ENCODE assay signal across 30 mouse cellular contexts in genomic region chr4:156087398-156088087, GRCm38 (mm10). TPM values are rescaled to one million over a fixed set of nuclear protein-coding genes. Genes with fewer than 3 reads are reported as not detected.
DNase-seq lines count a peak whose midpoint lies in the region; ATAC-seq and TF ChIP-seq lines count a peak whose summit lies in the region.
"Had no signal": no experiment of that assay in that cellular context is flagged by ENCODE, and none has a peak within 500 bp of the region (broad histone marks: within the 10 kb centered on the region; RNA-seq: fewer than 3 reads in every experiment).

No protein-coding gene starts in this region.

- DNase-seq in B cell, adult 2 months, result peak; percentile 21 to 45
- DNase-seq in MEL-GATA-1-ER (ENCODE audit: extremely low read depth, low read depth), result peak; percentile 70
- peak; percentile 63 for DNase-seq in splenic B cell, adult 2 months (ENCODE audit: low read depth, low spot score)
- DNase-seq in right cerebral cortex, postnatal 14 days, result no peak
- DNase-seq in adipocyte (ENCODE audit: low spot score), result no peak
- no peak for DNase-seq in hindbrain, embryonic 10.5 days (ENCODE audit: low spot score)
- no peak for DNase-seq in layer of hippocampus, postnatal 10 days (ENCODE audit: low spot score in 2 of 2)
- DNase-seq: adrenal gland, postnatal 25 days; cerebellum, postnatal 14 days; embryo, embryonic 11 days; gastrocnemius, adult 2 months; heart, postnatal 36 days; kidney, postnatal 36 days; thymus, adult 2 months; thymus, postnatal 4 days had no signal

- H3K4me2 ChIP-seq in intestine, postnatal 0 days (replicated peaks; ENCODE audit: low read depth), result no peak overlapping the region; the same call in 1 of the 2 replicates
- H3K4me2 ChIP-seq: forebrain, embryonic 13.5 days; heart, embryonic 15.5 days; hindbrain, embryonic 15.5 days; lung, embryonic 15.5 days; midbrain, embryonic 11.5 days; stomach, embryonic 15.5 days had no signal

- TF ChIP-seq CTCF in intestine, postnatal 0 days (IDR thresholded peaks at IDR 0.05; ENCODE audit: low read depth), result no peak

- peak overlapping the region; percentile 73 for H3K27ac ChIP-seq in intestine, postnatal 0 days (ENCODE audit: low read depth, low read length)
- H3K27ac ChIP-seq in hindbrain, embryonic 10.5 days, result no peak overlapping the region
- H3K27ac ChIP-seq: forebrain, embryonic 13.5 days; gastrocnemius, adult 2 months; heart, embryonic 15.5 days; hindbrain, embryonic 15.5 days; liver, embryonic 14.5 days; lung, embryonic 15.5 days; macrophage; stomach, embryonic 15.5 days had no signal

- no peaks in the 10 kb centered on the region for H3K36me3 ChIP-seq in intestine, postnatal 0 days (ENCODE audit: control insufficient read depth, insufficient read depth)
- H3K36me3 ChIP-seq in splenic B cell, adult 2 months (ENCODE audit: control insufficient read depth, insufficient read depth, low read length, poor library complexity, severe bottlenecking), result no peaks in the 10 kb centered on the region
- no peaks in the 10 kb centered on the region for H3K36me3 ChIP-seq in hindbrain, embryonic 10.5 days
- H3K36me3 ChIP-seq: G1E; heart, embryonic 15.5 days; hindbrain, embryonic 15.5 days; lung, embryonic 15.5 days; stomach, embryonic 15.5 days had no signal

- 0 out of 2 replicates have a peak, but pooled peaks cover 6% of the 10 kb centered on the region for H3K4me1 ChIP-seq in intestine, postnatal 0 days (replicated peaks; ENCODE audit: control insufficient read depth, insufficient read depth, low read length)
- no peaks in the 10 kb centered on the region for H3K4me1 ChIP-seq in hindbrain, embryonic 10.5 days (replicated peaks)
- H3K4me1 ChIP-seq: forebrain, embryonic 13.5 days; hindbrain, embryonic 15.5 days had no signal

- H3K9me3 ChIP-seq in intestine, postnatal 0 days (ENCODE audit: control insufficient read depth), result no peaks in the 10 kb centered on the region
- no peaks in the 10 kb centered on the region for H3K9me3 ChIP-seq in hindbrain, embryonic 10.5 days
- H3K9me3 ChIP-seq: forebrain, embryonic 13.5 days; G1E; heart, embryonic 15.5 days; hindbrain, embryonic 15.5 days; lung, embryonic 15.5 days; stomach, embryonic 15.5 days had no signal

- WGBS in intestine, postnatal 0 days, result 13% methylated on average over 5 of the region's 5 CpGs
- 43% methylated on average over 5 of the region's 5 CpGs for WGBS in hindbrain, embryonic 10.5 days

- H3K27me3 ChIP-seq in intestine, postnatal 0 days (replicated peaks; ENCODE audit: control insufficient read depth, insufficient read depth, low read length), result no peaks in the 10 kb centered on the region
- no peaks in the 10 kb centered on the region for H3K27me3 ChIP-seq in splenic B cell, adult 2 months (ENCODE audit: control insufficient read depth, insufficient read depth, low read length, poor library complexity, severe bottlenecking)
- no peaks in the 10 kb centered on the region for H3K27me3 ChIP-seq in hindbrain, embryonic 10.5 days (ENCODE audit: insufficient read depth, poor library complexity, severe bottlenecking)
- H3K27me3 ChIP-seq: forebrain, embryonic 13.5 days; heart, embryonic 15.5 days; hindbrain, embryonic 15.5 days; lung, embryonic 15.5 days; stomach, embryonic 15.5 days had no signal

- peak; percentile 57 for ATAC-seq in intestine, postnatal 0 days
- ATAC-seq: activated CD4-positive, CD25-positive, alpha-beta regulatory T cell, adult 4 months; forebrain, embryonic 13.5 days had no signal

- no peak overlapping the region for H3K4me3 ChIP-seq in intestine, postnatal 0 days (ENCODE audit: low read depth, low read length)
- H3K4me3 ChIP-seq in hindbrain, embryonic 10.5 days, result no peak overlapping the region
- H3K4me3 ChIP-seq: forebrain, embryonic 13.5 days; gastrocnemius, adult 2 months; heart, embryonic 15.5 days; hindbrain, embryonic 15.5 days; lung, embryonic 15.5 days; stomach, embryonic 15.5 days had no signal

- H3K9ac ChIP-seq in intestine, postnatal 0 days (ENCODE audit: low read depth, low read length), result no peak overlapping the region
- H3K9ac ChIP-seq: forebrain, embryonic 13.5 days; heart, embryonic 15.5 days; hindbrain, embryonic 15.5 days; liver, embryonic 14.5 days; lung, embryonic 15.5 days; stomach, embryonic 15.5 days had no signal

RNA-seq across cellular contexts. Expression of gene 9430015G10Rik, which starts 22.2 kb away (rescaled TPM):
- 3.4 and 3.5 TPM in 2 replicates for polyA plus RNA-seq in intestine, postnatal 0 days (2015; fragmentation: Nextera tagmentation; extraction: Ambion mirVana)
- 62.3 and 72.7 TPM in 2 replicates for polyA plus RNA-seq in hindbrain, embryonic 10.5 days (2016; fragmentation: Nextera tagmentation; extraction: Ambion mirVana)
- 10 to 100 TPM; 22.6 to 28.9 TPM for total RNA-seq in layer of hippocampus, postnatal 10 days (2021)

RNA-seq across cellular contexts. Expression of gene Ttll10, which starts 28.3 kb away (rescaled TPM):
- 2.1 and 2.6 TPM in 2 replicates for polyA plus RNA-seq in intestine, postnatal 0 days (2015; fragmentation: Nextera tagmentation; extraction: Ambion mirVana)
- 0.27 and 0.30 TPM in 2 replicates for polyA plus RNA-seq in hindbrain, embryonic 10.5 days (2016; fragmentation: Nextera tagmentation; extraction: Ambion mirVana)
- total RNA-seq in layer of hippocampus, postnatal 10 days (2021), result under 1 TPM; 0.13 to 0.16 TPM
- total RNA-seq: gastrocnemius, adult 2 months; gastrocnemius, postnatal 4 days; heart, postnatal 36 days; left cerebral cortex, adult 18-20 months; left cerebral cortex, postnatal 36 days had no signal
- polyA plus RNA-seq: activated CD4-positive, CD25-positive, alpha-beta regulatory T cell, adult 4 months; forebrain, embryonic 13.5 days; G1E; hindbrain, embryonic 15.5 days; macrophage; midbrain, embryonic 11.5 days; spleen, adult 2 months had no signal

RNA-seq across cellular contexts. Expression of gene Rnf223, which starts 42.8 kb away (rescaled TPM):
- polyA plus RNA-seq in intestine, postnatal 0 days (2015; fragmentation: Nextera tagmentation; extraction: Ambion mirVana), result not detected in 2 replicates
- 0.71 and 0.75 TPM in 2 replicates for polyA plus RNA-seq in hindbrain, embryonic 10.5 days (2016; fragmentation: Nextera tagmentation; extraction: Ambion mirVana)
- total RNA-seq in layer of hippocampus, postnatal 10 days (2021), result under 1 TPM; 0.43 to 0.47 TPM
- total RNA-seq: gastrocnemius, adult 2 months had no signal
- polyA plus RNA-seq: macrophage had no signal

Comparison
In these comparisons a context has a peak if more than half of its experiments do, and no peak if none do; other contexts are left out.
1. DNase-seq: peak in B cell, adult 2 months (2 of 2), MEL-GATA-1-ER (single experiment) and splenic B cell, adult 2 months (single experiment); none in right cerebral cortex, postnatal 14 days (single experiment), adipocyte (single experiment), hindbrain, embryonic 10.5 days (single experiment) and layer of hippocampus, postnatal 10 days (0 of 2).
2. RNA of gene 9430015G10Rik, which starts 22.2 kb away (polyA plus RNA-seq): 62.3 to 72.7 TPM in hindbrain, embryonic 10.5 days; 3.4 to 3.5 TPM in intestine, postnatal 0 days; every median in the first group is over 10 times any median in the second.